Comparison of ENCODE assay signal across 28 mouse cellular contexts in genomic region chr16:80404399-80404798, GRCm38 (mm10).
"Had no signal": no experiment of that assay in that cellular context is flagged by ENCODE, and none has a peak within 500 bp of the region (broad histone marks: within the 10 kb centered on the region; RNA-seq: fewer than 3 reads in every experiment).

No protein-coding gene starts in this region.

- H3K4me1 ChIP-seq: heart, embryonic 13.5 days; heart, embryonic 15.5 days; hindbrain, embryonic 13.5 days; hindbrain, embryonic 15.5 days; kidney, embryonic 15.5 days; limb, embryonic 13.5 days; limb, embryonic 15.5 days; liver, embryonic 12.5 days had no signal

- H3K9ac ChIP-seq: heart, embryonic 13.5 days; heart, embryonic 15.5 days; hindbrain, embryonic 13.5 days; hindbrain, embryonic 15.5 days; kidney, embryonic 15.5 days; limb, embryonic 13.5 days; limb, embryonic 15.5 days; liver, embryonic 12.5 days; liver, embryonic 14.5 days had no signal

- H3K36me3 ChIP-seq: heart, embryonic 13.5 days; heart, embryonic 15.5 days; hindbrain, embryonic 13.5 days; hindbrain, embryonic 15.5 days; kidney, embryonic 15.5 days; limb, embryonic 13.5 days; limb, embryonic 15.5 days; liver, embryonic 12.5 days had no signal

- H3K4me2 ChIP-seq: heart, embryonic 11.5 days; heart, embryonic 13.5 days; heart, embryonic 15.5 days; hindbrain, embryonic 13.5 days; hindbrain, embryonic 15.5 days; kidney, embryonic 15.5 days; limb, embryonic 13.5 days; limb, embryonic 15.5 days; liver, embryonic 12.5 days had no signal

- H3K27me3 ChIP-seq: heart, embryonic 13.5 days; heart, embryonic 15.5 days; hindbrain, embryonic 13.5 days; hindbrain, embryonic 15.5 days; kidney, embryonic 15.5 days; limb, embryonic 13.5 days; limb, embryonic 15.5 days; liver, embryonic 12.5 days had no signal

- ATAC-seq: hindbrain, postnatal 0 days; intestine, embryonic 16.5 days; liver, embryonic 12.5 days had no signal

- H3K27ac ChIP-seq: heart, adult 2 months; heart, embryonic 13.5 days; heart, embryonic 15.5 days; hindbrain, embryonic 13.5 days; hindbrain, embryonic 15.5 days; hindbrain, postnatal 0 days; kidney, embryonic 15.5 days; kidney, postnatal 0 days; layer of hippocampus, adult 2 months; limb, embryonic 13.5 days; limb, embryonic 15.5 days; liver, embryonic 12.5 days; liver, embryonic 14.5 days had no signal

- H3K9me3 ChIP-seq: heart, embryonic 13.5 days; heart, embryonic 15.5 days; hindbrain, embryonic 13.5 days; hindbrain, embryonic 15.5 days; kidney, embryonic 15.5 days; limb, embryonic 13.5 days; limb, embryonic 15.5 days; liver, embryonic 12.5 days had no signal

- DNase-seq: gastrocnemius, postnatal 14 days; gastrocnemius, postnatal 36 days; heart, adult 11 months; heart, adult 2 months; heart, postnatal 14 days; heart, postnatal 36 days; kidney, adult 11 months; kidney, adult 2 months; kidney, adult 9 months; kidney, postnatal 14 days; kidney, postnatal 36 days; layer of hippocampus, adult 9-11 months; layer of hippocampus, postnatal 36 days; left cerebral cortex, postnatal 4 days had no signal

- H3K4me3 ChIP-seq: heart, adult 2 months; heart, embryonic 13.5 days; heart, embryonic 15.5 days; hindbrain, embryonic 13.5 days; hindbrain, embryonic 15.5 days; kidney, embryonic 15.5 days; layer of hippocampus, adult 2 months; limb, embryonic 13.5 days; limb, embryonic 15.5 days; liver, embryonic 12.5 days had no signal
